Mouse (Mus musculus) lung, adult 2 months (tissue): Measurements from ENCODE around the gene Clic1. TPM values are rescaled to one million over a fixed set of nuclear protein-coding genes. Genes with fewer than 3 reads are reported as not detected.

Source experiments
- DNase-seq: peaks from one replicate; pipeline ENCODE4 v3.0.0; 2022
- H3K4me1 ChIP-seq: fragments of 200-500 bp; 2 replicates; pipeline ENCODE4 v1.6.1; 2011; ENCODE audit warnings: low read length; ENCODE audit not compliant: control insufficient read depth, insufficient read depth
- H3K4me3 ChIP-seq: fragments of 200-500 bp; replicated peaks from 2 replicates; pipeline ENCODE3; 2011; ENCODE audit warnings: low read depth, mild to moderate bottlenecking, control low read depth, low read length; ENCODE audit errors: extremely low read depth
- CTCF ChIP-seq: fragments of 200-500 bp; IDR thresholded peaks from 2 replicates; pipeline ENCODE4 v1.5.1; 2011; ENCODE audit warnings: mild to moderate bottlenecking, low read length, control low read depth; ENCODE audit not compliant: insufficient read depth
- POLR2A ChIP-seq: fragments of 200-500 bp; IDR thresholded peaks from 2 replicates; pipeline ENCODE4 v1.6.1; 2011; ENCODE audit warnings: low read depth, mild to moderate bottlenecking, control low read depth, low read length, borderline replicate concordance; ENCODE audit errors: extremely low read depth
- WGBS: fragments of 180-500 bp; shearing (Covaris S2); methylation state at CpG from one replicate; pipeline ENCODE4 v1.1.7; 2018; 5-methylcytosine and 5-hydroxymethylcytosine counted together
- polyA plus RNA-seq: library from polyadenylated mRNA; depleted of rRNA; stranded (reverse); fragments of >200 nt; gene quantifications from 2 replicates; pipeline ENCODE4 v1.2.3, GENCODE M21; 2012

The Clic1 gene
- polyA plus RNA-seq, 1 experiment = 153 TPM

GRCm38 (mm10) chr17:35096597-35096996 lies 46.8 kb downstream of the Clic1 start:
- Histone ChIP-seq H3K4me3 (no peak overlapping the region), H3K4me1 (peaks cover 4% of the 10 kb centered on the region)
- WGBS = 90% methylated on average over 12 of the region's 12 CpGs
- TF ChIP-seq CTCF = no peak
- no peak for TF ChIP-seq POLR2A
- no peak for DNase-seq

DNA sequence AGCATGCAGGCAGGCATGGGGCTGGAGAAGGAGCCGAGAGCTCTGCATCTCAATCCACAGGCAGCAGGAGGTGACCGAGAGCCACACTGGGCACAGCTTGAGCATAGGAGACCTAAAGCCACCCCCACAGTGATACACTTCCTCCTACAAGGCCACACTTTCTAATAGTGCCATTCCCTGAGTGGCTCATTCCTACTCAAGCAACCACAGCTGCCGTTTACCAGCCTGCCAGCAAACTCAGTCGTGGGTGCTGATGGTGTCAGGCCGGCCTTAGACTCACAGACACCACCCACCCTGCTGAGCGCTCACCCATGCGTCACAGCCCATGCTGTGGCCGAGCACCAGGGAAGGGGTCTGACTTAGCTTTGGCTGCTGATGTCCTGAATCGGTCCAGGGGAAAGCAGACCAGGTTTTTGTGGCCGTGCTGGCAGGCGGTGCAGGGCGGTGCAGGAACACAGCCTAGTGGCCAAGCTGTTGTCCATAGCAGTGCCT lies 47.4 kb downstream of the Clic1 start:
- WGBS = 88% methylated on average over 12 of the region's 12 CpGs
- no peak overlapping the region for H3K4me3 ChIP-seq
- no peak for DNase-seq
- H3K4me1 ChIP-seq = peaks cover 4% of the 10 kb centered on the region
- TF ChIP-seq POLR2A (no peak), CTCF (no peak)

GRCm38 (mm10) chr17:35100196-35100765 lies 50.5 kb downstream of the Clic1 start:
- Histone ChIP-seq H3K4me3 (no peak overlapping the region), H3K4me1 (no peaks in the 10 kb centered on the region)
- TF ChIP-seq POLR2A = no peak
- no peak for TF ChIP-seq CTCF
- WGBS = 73% methylated on average over 10 of the region's 10 CpGs
- no peak for DNase-seq

GRCm38 (mm10) chr17:35101161-35101560 lies 51.4 kb downstream of the Clic1 start:
- no peak for DNase-seq
- no peaks in the 10 kb centered on the region for H3K4me1 ChIP-seq
- TF ChIP-seq POLR2A (no peak), CTCF (no peak)
- 81% methylated on average over 11 of the region's 11 CpGs for WGBS
- H3K4me3 ChIP-seq = no peak overlapping the region

- H3K4me3 ChIP-seq = no peak overlapping the region
- DNase-seq = no peak
- 73% methylated on average over 8 of the region's 8 CpGs for WGBS
- TF ChIP-seq POLR2A = no peak
- TF ChIP-seq CTCF = no peak
- H3K4me1 ChIP-seq = no peaks in the 10 kb centered on the region
These were observed 52.5 kb downstream of the Clic1 start for GRCm38 (mm10) chr17:35102299-35102698.

DNA sequence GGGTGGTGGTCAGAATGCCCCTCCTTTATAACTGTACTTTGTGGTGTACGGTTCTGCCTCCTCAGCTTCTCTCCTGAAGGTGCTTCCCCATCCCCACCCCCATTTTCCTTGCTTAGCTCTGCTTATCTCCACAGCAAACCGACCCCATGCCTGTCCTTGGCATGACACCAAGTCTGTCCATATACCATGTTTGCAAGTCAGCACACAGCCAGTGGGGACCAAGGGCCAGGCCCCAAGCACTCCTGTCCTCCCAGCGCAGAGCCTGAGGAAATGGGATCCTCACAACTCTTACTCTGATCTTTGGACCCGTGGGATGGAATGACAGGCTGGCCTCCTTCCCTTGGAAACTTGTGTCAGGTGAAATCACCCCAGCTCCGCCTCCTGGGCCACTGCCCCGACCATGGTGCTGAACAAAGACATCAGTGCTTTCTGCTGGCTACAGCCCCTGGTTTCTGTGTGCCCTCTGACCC lies 53.5 kb downstream of the Clic1 start:
- TF ChIP-seq CTCF = no peak
- TF ChIP-seq POLR2A = no peak
- 60% methylated on average over 6 of the region's 6 CpGs for WGBS

DNA sequence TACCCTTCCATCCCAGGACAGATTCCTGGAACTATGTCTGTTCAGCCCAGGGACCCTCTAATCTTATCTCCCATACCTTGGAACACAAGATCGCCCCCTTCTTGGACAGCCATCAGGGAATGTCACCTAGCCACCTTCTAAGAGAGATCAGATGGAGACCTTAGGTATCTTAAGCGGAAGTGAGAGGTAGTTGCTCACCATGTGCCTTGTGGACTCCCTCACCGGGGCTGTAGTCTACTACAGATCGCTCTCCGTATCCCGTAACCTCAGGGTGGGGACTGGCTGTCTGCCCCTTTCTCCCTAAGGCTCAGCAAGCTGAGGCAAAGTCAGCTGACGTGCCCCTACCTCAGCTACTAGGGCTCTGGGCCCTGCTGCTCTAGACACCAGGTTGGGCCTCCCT lies 54.3 kb downstream of the Clic1 start:
- Histone ChIP-seq H3K4me1 (no peaks in the 10 kb centered on the region), H3K4me3 (no peak overlapping the region)
- DNase-seq = no peak
- 89% methylated on average over 7 of the region's 7 CpGs for WGBS
- TF ChIP-seq CTCF (no peak), POLR2A (no peak)

More for the DNA sequence above, 53.5 kb downstream of the Clic1 start:
- H3K4me1 ChIP-seq = no peaks in the 10 kb centered on the region
- DNase-seq = no peak
- H3K4me3 ChIP-seq = no peak overlapping the region

GRCm38 (mm10) chr17:35104754-35105153 lies 55.0 kb downstream of the Clic1 start:
- WGBS = 74% methylated on average over 6 of the region's 6 CpGs
- no peak for TF ChIP-seq CTCF
- no peak for TF ChIP-seq POLR2A
- DNase-seq = no peak
- Histone ChIP-seq H3K4me1 (no peaks in the 10 kb centered on the region), H3K4me3 (no peak overlapping the region)

DNA sequence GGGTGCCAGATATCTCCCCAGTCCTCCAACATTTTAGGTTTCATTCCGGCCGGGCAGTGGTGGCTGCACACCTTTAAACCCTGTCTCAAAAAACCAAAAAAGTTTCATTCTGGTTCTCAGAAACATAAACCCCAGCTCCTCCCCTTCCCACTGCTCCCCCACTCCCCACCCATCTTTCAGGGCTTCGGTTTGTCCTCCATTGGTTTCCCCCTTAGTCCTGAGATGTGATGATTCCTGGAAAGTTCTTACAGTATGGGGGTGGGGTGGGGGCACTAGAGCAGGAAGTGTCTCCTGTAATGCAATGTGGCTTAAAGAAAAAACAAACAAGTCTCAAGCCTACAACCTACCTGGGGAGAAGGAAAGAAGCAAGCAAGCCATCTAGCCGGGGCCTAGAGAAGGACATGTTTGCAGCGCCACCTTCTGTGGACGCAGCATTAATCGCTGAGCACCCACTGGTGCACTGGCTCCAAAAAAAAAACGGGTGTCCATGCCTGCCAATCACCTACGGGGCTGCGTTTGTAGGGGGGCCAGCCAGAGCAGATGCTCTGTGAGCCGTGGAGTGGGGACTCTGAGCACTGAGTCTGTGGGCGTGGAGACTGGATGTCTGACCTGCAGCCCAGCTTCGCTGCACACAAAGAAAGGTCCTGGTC lies 56.1 kb downstream of the Clic1 start:
- TF ChIP-seq POLR2A (no peak), CTCF (peak; percentile 66; the same call in 1 of the 2 replicates)
- Histone ChIP-seq H3K4me3 (no peak overlapping the region), H3K4me1 (no peaks in the 10 kb centered on the region)
- DNase-seq = no peak
- 30% methylated on average over 13 of the region's 13 CpGs for WGBS

- Histone ChIP-seq H3K4me3 (no peak overlapping the region), H3K4me1 (no peaks in the 10 kb centered on the region)
- WGBS = 66% methylated on average over 3 of the region's 3 CpGs
- DNase-seq = no peak
- TF ChIP-seq CTCF (no peak), POLR2A (no peak)
These were observed 56.8 kb downstream of the Clic1 start for GRCm38 (mm10) chr17:35106522-35106921.
